Mouse (Mus musculus): ENCODE data around the gene Ramp2.

DNA sequence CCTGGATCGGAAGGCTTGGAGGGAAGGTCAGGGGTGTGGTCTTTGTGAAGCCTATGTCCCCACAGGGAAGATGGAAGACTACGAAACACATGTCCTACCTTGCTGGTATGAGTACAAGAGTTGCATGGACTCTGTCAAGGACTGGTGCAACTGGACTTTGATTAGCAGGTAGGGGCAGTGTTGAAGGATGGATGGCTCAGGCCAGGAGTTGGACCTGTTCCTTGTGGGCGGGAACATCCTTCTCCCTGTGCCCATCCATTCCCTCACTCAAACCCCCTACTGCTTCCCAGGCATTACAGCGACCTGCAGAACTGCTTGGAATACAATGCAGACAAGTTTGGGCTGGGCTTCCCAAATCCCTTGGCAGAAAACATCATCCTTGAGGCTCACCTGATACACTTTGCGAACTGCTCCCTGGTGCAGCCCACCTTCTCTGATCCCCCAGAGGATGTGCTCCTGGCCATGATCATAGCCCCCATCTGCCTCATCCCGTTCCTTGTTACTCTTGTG lies 1.7 kb downstream of the Ramp2 start:
- no peak for TF ChIP-seq EP300 (optimal IDR thresholded peaks at IDR 0.05)
- TF ChIP-seq CTCF (IDR thresholded peaks at IDR 0.05; ENCODE audit: low read depth), result no peak

Data from stomach, postnatal 0 days (tissue).